Mouse (Mus musculus) midbrain, embryonic 10.5 days (tissue): ENCODE data around the gene Cmtm6. TPM values are rescaled to one million over a fixed set of nuclear protein-coding genes. Genes with fewer than 3 reads are reported as not detected.

ENCODE experiments used
- DNase-seq: peaks from one replicate; pipeline ENCODE4 v3.0.0-alpha.2; 2017; ENCODE audit warnings: low spot score
- H3K27ac ChIP-seq: fragments of 300-500 bp; sonication (generic); replicated peaks from 2 replicates; pipeline ENCODE4 v1.5.1; 2016; ENCODE audit warnings: mild to moderate bottlenecking
- H3K27me3 ChIP-seq: fragments of 300-500 bp; sonication (generic); 2 replicates; pipeline ENCODE4 v1.6.1; 2016; ENCODE audit warnings: low read depth, mild to moderate bottlenecking; ENCODE audit not compliant: poor library complexity, severe bottlenecking
- H3K36me3 ChIP-seq: fragments of 300-500 bp; sonication (generic); 2 replicates; pipeline ENCODE4 v1.6.1; 2016; ENCODE audit warnings: mild to moderate bottlenecking, moderate library complexity
- H3K4me1 ChIP-seq: fragments of 300-500 bp; sonication (generic); 2 replicates; pipeline ENCODE4 v1.6.1; 2016
- H3K4me3 ChIP-seq: fragments of 300-500 bp; sonication (generic); 2 replicates; pipeline ENCODE4 v1.5.1; 2016; ENCODE audit warnings: mild to moderate bottlenecking, moderate library complexity
- H3K9me3 ChIP-seq: fragments of 300-500 bp; sonication (generic); replicated peaks from 2 replicates; pipeline ENCODE4 v1.6.1; 2016; ENCODE audit warnings: mild to moderate bottlenecking
- WGBS: fragments of 180-500 bp; shearing (Covaris S2); methylation state at CpG from one replicate; pipeline ENCODE4 v1.1.7; 2016; 5-methylcytosine and 5-hydroxymethylcytosine counted together
- polyA plus RNA-seq: library from polyadenylated mRNA; unstranded; fragments of >200 nt; fragmentation: Nextera tagmentation; extraction: Ambion mirVana; gene quantifications from 2 replicates; pipeline ENCODE4 v1.2.1, GENCODE M21; 2016

Gene Cmtm6
- polyA plus RNA-seq, 1 experiment from 2014 or later, result 27.1 TPM

GRCm38 (mm10) chr9:114778877-114779276 lies 48.0 kb downstream of the Cmtm6 start:
- 94% methylated on average over 7 of the region's 7 CpGs for WGBS
- no peaks in the 10 kb centered on the region for H3K9me3 ChIP-seq
- H3K27me3 ChIP-seq, result peaks cover 9% of the 10 kb centered on the region; the same call in 1 of the 2 replicates
- H3K27ac ChIP-seq, result no peak overlapping the region
- peaks cover 5% of the 10 kb centered on the region; the same call in 1 of the 2 replicates for H3K36me3 ChIP-seq
- no peak overlapping the region for H3K4me3 ChIP-seq
- peaks cover 38% of the 10 kb centered on the region for H3K4me1 ChIP-seq
- DNase-seq, result no peak

DNA sequence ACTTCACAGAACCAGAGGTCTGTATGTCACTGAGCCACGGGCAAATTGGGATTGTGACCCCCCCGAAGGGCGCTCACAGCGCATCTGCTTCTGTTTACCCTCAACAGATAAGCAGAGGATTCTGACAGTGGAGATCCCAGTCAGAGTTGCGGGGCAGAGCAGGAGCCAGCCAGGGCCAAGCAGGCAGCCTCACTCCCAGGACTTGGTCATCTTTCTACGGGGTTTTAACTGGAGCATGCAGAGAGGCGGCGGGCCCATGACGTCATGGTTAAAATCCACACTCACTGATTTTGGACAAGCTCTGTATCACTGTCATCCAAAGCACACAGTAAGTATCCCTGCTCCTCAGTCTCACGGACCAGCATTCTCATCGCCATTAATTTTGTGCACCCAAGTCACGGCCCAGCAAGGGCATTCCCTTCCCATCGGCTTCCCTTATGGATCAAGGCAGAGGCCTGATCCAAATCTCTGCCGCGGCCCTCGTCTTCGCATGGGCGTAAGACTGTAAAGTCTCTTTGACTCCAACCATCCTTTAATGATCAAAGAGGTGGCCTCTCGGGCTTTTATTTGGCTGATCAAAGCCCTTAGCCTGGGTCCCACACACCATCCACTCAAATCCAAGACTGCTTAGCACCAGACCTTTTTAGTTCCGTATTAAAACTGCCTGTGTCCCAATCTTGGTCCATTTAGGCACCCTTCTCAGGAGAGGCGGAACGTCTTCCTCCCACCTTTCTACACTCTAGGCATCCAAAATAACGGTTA lies 49.2 kb downstream of the Cmtm6 start:
- DNase-seq, result peak; percentile 51
- 30% methylated on average over 23 of the region's 23 CpGs for WGBS
- Histone ChIP-seq H3K9me3 (no peaks in the 10 kb centered on the region), H3K4me3 (peak overlapping the region; percentile 72), H3K27me3 (peaks cover 9% of the 10 kb centered on the region; the same call in 1 of the 2 replicates), H3K27ac (peak overlapping the region; percentile 90), H3K4me1 (peaks cover 38% of the 10 kb centered on the region), H3K36me3 (peaks cover 3% of the 10 kb centered on the region; the same call in 1 of the 2 replicates)

DNA sequence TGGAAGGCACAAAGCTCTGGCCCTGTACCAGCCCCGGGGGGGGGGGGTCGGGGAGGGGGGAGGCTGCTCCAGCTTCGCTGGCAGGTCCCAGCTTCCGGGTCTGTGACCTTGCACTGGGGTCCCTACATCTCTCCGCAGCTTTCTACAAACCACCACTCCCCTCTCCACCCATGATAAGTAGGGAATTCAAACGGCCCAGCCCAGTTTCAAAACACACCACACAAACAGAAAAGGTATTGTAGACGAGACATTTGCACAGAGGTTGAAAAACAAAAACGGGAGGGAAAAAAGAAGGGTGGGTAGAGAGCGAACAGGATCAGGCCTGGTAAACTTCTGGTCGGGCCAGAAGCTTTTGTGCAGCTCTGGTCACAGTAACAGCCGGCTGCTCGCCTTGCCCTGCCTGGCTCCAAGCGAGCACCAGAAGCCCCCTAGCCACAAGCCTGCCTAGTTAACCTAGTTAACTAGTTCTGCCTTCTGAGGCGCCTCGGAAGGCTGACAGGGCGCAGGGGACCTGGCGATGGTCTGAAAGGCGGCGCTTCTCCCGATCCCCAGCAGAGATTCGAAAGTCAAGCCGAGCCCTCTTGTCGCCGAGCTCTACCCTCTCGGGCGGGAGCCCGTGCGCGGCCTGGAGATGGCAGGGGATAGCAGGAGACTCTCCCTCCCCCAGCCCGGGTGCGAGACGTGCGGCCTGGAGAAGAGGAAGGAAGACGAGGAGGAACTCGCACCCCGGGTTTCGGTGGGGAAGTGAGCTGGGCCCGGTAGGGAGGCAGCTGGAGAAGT lies 50.0 kb downstream of the Cmtm6 start:
- Histone ChIP-seq H3K36me3 (no peaks in the 10 kb centered on the region), H3K4me3 (peak overlapping the region; percentile 72), H3K9me3 (no peaks in the 10 kb centered on the region), H3K27ac (peak overlapping the region; percentile 90), H3K4me1 (peaks cover 43% of the 10 kb centered on the region), H3K27me3 (peaks cover 9% of the 10 kb centered on the region; the same call in 1 of the 2 replicates)
- DNase-seq, result peak; percentile 74
- WGBS, result under 1% methylated on average over 38 of the region's 38 CpGs

DNA sequence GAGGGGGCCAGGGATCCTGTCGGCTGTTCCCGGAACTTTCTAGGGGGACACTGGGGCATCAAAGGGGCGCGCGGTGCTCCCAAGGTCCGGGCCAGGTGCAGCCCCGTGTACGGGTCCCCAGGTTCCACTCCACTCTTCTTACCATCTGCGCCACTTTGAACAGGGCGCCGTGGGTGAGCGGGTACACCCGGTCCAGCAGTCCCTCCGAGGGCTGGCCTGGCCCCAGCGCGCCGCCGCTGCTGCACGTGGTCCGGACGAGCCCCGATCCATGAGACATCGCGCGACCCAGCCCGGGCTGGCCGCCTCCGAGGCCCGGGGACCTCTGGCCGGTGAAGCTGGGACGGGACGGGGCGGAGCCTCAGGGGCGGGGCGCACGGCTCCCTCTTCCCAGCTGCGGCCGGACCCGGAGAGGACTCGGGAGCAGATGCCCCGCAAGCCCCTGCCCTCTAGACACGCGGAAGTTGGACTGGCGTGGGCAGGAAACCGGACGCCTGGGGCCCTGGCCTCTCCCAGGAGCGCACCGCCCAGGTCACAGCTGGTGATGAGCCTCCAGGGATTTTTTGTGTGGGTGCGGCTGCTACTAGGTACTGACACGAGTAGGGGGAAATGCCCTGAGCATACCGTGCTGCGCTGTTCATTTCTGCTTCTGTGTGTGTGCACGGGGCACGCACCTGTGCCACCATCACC lies 50.8 kb downstream of the Cmtm6 start, which contains the start of gene Cmtm7:
Cmtm7 (minus strand) TSS at position 331 of the 687 bp plus-strand sequence.
- WGBS, result 1% methylated on average over 54 of the region's 54 CpGs
- no peaks in the 10 kb centered on the region for H3K36me3 ChIP-seq
- peak; percentile 85 for DNase-seq

DNA sequence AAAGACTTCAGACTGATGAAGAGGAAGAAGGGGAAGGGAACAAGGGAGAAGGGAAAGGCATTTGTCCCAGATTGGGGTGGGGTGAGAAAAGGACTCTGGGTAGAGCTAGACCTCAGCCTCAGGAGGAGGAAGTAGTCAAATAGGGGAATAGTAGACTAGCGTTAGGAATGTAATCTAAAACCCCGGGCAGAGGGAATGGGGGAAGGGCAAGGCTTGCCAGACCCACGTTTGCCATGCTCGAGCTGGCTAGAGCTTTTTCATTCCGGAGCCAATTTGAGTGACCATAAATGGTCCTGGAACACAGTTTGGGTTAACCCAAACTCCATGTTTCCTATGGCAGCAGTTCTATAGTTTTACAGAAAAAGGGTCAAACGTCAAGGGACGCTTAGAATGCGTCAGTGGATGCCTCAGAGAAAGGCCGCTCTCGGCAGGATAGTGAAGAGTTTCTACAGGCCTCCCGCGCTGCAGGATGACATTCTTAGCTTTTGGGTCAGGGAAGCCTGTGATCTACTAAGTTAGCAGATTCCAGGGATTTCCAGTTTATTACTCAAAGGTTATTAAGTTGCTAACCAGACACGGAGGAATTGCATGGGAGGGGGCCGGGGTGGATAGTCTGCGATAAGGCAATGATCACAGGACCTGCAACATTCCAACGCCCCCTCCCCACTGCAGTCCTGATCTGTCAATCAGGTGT lies 54.7 kb downstream of the Cmtm6 start:
- DNase-seq, result peak; percentile 63
- Histone ChIP-seq H3K27ac (peak overlapping the region; percentile 81), H3K9me3 (no peaks in the 10 kb centered on the region; the same call in 1 of the 2 replicates), H3K4me3 (no peak overlapping the region; the same call in 1 of the 2 replicates), H3K27me3 (peaks cover 9% of the 10 kb centered on the region; the same call in 1 of the 2 replicates), H3K36me3 (no peaks in the 10 kb centered on the region), H3K4me1 (peaks cover 30% of the 10 kb centered on the region)
- WGBS, result 9% methylated on average over 16 of the region's 16 CpGs

More for the DNA sequence above, 50.8 kb downstream of the Cmtm6 start, which contains the start of gene Cmtm7:
- peak within 1 kb of the TSS; percentile 72 for H3K4me3 ChIP-seq
- no peaks in the 10 kb centered on the region; the same call in 1 of the 2 replicates for H3K9me3 ChIP-seq
- peak within 1 kb of the TSS; percentile 90 for H3K27ac ChIP-seq
- peaks cover 40% of the 10 kb centered on the region for H3K4me1 ChIP-seq
- peaks cover 9% of the 10 kb centered on the region; the same call in 1 of the 2 replicates for H3K27me3 ChIP-seq

DNA sequence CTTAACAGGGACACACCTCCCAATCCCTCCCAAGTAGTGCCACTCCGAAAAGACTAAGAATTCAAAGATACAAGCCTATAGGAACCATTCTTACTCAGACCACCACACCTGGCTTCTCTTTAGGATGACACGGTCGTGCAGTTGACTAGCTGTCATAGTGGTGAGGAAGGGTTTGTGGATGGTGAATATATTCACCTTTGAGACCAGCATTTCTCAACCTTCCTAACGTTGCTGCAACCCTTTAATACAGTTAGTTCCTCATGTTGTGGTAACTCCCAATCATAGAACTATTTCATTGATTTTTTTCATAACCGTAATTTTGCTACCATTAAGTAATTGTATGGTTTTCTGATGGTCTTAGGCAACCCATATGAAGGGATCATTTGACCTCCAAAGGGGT lies 56.2 kb downstream of the Cmtm6 start:
- H3K4me1 ChIP-seq, result peaks cover 21% of the 10 kb centered on the region
- no peak overlapping the region for H3K27ac ChIP-seq
- DNase-seq, result no peak
- H3K4me3 ChIP-seq, result no peak overlapping the region
- 94% methylated on average over 5 of the region's 5 CpGs for WGBS
- no peaks in the 10 kb centered on the region; the same call in 1 of the 2 replicates for H3K9me3 ChIP-seq
- peaks cover 9% of the 10 kb centered on the region; the same call in 1 of the 2 replicates for H3K27me3 ChIP-seq
- H3K36me3 ChIP-seq, result no peaks in the 10 kb centered on the region

DNA sequence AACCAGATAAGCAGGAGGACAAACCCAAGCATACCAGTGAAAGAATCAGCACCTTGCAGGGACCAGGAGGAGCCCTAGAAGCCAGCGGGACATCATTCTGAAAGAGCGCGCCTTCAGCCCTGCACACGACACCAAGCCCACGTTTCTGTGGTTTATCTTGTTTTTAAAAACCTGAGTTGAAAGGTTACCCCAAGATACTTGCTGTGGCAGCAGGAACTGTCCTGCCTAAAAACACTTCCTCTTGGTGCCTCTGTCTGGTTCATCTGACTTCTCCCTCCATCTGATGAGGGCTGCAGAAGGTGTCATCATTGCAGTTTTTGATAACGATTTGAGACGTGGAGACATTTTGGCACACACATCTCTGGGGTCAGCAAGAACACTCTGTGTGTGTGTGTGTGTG lies 56.8 kb downstream of the Cmtm6 start:
- Histone ChIP-seq H3K27ac (no peak overlapping the region), H3K4me1 (peaks cover 22% of the 10 kb centered on the region), H3K9me3 (no peaks in the 10 kb centered on the region; the same call in 1 of the 2 replicates), H3K36me3 (no peaks in the 10 kb centered on the region), H3K27me3 (peaks cover 6% of the 10 kb centered on the region; the same call in 1 of the 2 replicates), H3K4me3 (no peak overlapping the region)
- DNase-seq, result no peak
- WGBS, result 91% methylated on average over 7 of the region's 7 CpGs

DNA sequence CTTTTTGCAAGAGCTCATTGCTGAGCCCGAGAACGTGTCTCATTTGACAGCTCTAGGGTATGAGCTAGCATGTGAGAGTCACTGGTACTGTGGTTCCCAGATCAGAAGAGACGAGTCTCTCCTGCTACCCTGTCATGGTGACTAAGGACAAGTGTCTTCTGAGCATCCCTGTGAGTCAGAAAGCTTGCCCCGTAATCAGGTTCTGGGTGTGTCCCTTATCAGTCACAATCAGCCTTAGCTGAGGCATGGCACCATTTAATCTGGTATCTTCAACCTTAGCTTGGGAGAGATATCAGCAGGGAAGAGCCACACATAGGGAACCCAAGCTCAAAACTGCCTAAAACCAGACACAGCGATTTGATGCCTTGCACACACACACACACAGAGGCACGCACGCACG lies 57.8 kb downstream of the Cmtm6 start:
- H3K4me3 ChIP-seq, result no peak overlapping the region
- H3K4me1 ChIP-seq, result peaks cover 22% of the 10 kb centered on the region
- H3K9me3 ChIP-seq, result no peaks in the 10 kb centered on the region; the same call in 1 of the 2 replicates
- no peak for DNase-seq
- H3K27ac ChIP-seq, result no peak overlapping the region
- 94% methylated on average over 8 of the region's 8 CpGs for WGBS
- no peaks in the 10 kb centered on the region for H3K27me3 ChIP-seq
- no peaks in the 10 kb centered on the region for H3K36me3 ChIP-seq

GRCm38 (mm10) chr9:114789557-114789956 lies 58.6 kb downstream of the Cmtm6 start:
- H3K4me1 ChIP-seq, result peaks cover 26% of the 10 kb centered on the region
- no peak overlapping the region for H3K4me3 ChIP-seq
- H3K27me3 ChIP-seq, result no peaks in the 10 kb centered on the region
- 90% methylated on average over 7 of the region's 7 CpGs for WGBS
- DNase-seq, result no peak
- H3K27ac ChIP-seq, result no peak overlapping the region
- H3K9me3 ChIP-seq, result no peaks in the 10 kb centered on the region; the same call in 1 of the 2 replicates
- H3K36me3 ChIP-seq, result no peaks in the 10 kb centered on the region

- no peak overlapping the region for H3K4me3 ChIP-seq
- 85% methylated on average over 8 of the region's 8 CpGs for WGBS
Measured at GRCm38 (mm10) chr9:114789989-114790388, 59.1 kb downstream of the Cmtm6 start.

GRCm38 (mm10) chr9:114793764-114794295 lies 62.9 kb downstream of the Cmtm6 start:
- Histone ChIP-seq H3K9me3 (no peaks in the 10 kb centered on the region), H3K4me1 (peaks cover 44% of the 10 kb centered on the region), H3K4me3 (no peak overlapping the region), H3K36me3 (no peaks in the 10 kb centered on the region), H3K27ac (no peak overlapping the region), H3K27me3 (no peaks in the 10 kb centered on the region)
- 91% methylated on average over 9 of the region's 9 CpGs for WGBS
- DNase-seq, result no peak

More at GRCm38 (mm10) chr9:114789989-114790388, 59.1 kb downstream of the Cmtm6 start:
- H3K27me3 ChIP-seq, result no peaks in the 10 kb centered on the region
- H3K9me3 ChIP-seq, result no peaks in the 10 kb centered on the region; the same call in 1 of the 2 replicates
- no peak overlapping the region for H3K27ac ChIP-seq
- DNase-seq, result no peak
- H3K36me3 ChIP-seq, result no peaks in the 10 kb centered on the region
- H3K4me1 ChIP-seq, result peaks cover 23% of the 10 kb centered on the region
